Mouse (Mus musculus): Measurements from ENCODE around the gene Tpx2. TPM values are rescaled to one million over a fixed set of nuclear protein-coding genes. Genes with fewer than 3 reads are reported as not detected.

Gene Tpx2
- 54.8 TPM for polyA plus RNA-seq (2012; fragmentation: generic; extraction: Trizol)
- long read RNA-seq, experiment 1, full-length matches to known transcripts = 30 of 60 reads
- long read RNA-seq, experiment 1, partial matches to known transcripts = 6 of 60 reads
- long read RNA-seq, experiment 1, other reads (novel, unspliced or antisense) = 24 of 60 reads
- long read RNA-seq, experiment 2, full-length matches to known transcripts = 384 of 645 reads
- long read RNA-seq, experiment 2, partial matches to known transcripts = 61 of 645 reads
- long read RNA-seq, experiment 2, other reads (novel, unspliced or antisense) = 200 of 645 reads

GRCm38 (mm10) chr2:152847815-152848302, at the start of gene Tpx2:
Gene Tpx2, plus strand, starts transcription at chr2:152847964.
- peak within 1 kb of the TSS; percentile 89 for H3K4me3 ChIP-seq (ENCODE audit: insufficient read depth, poor library complexity, severe bottlenecking)
- H3K36me3 ChIP-seq (ENCODE audit: control insufficient read depth, insufficient read depth) = peaks cover 37% of the 10 kb centered on the region
- H3K79me2 ChIP-seq (ENCODE audit: control insufficient read depth, insufficient read depth) = peaks cover 51% of the 10 kb centered on the region
- no peaks in the 10 kb centered on the region for H3K27me3 ChIP-seq (ENCODE audit: control insufficient read depth, insufficient read depth, insufficient read length)
- TF ChIP-seq FOSL1 (IDR thresholded peaks at IDR 0.05; ENCODE audit: insufficient read depth, low read length, poor library complexity, severe bottlenecking) = no peak
- no peak for TF ChIP-seq USF1 (IDR thresholded peaks at IDR 0.05; ENCODE audit: low read depth)
- TF ChIP-seq MYOD1 (IDR thresholded peaks at IDR 0.05; ENCODE audit: control insufficient read depth, insufficient read length, low read depth) = no peak
- TF ChIP-seq MYOG (IDR thresholded peaks at IDR 0.05; ENCODE audit: control insufficient read depth, extremely low read depth, insufficient read length) = no peak
- no peak for TF ChIP-seq CEBPB (IDR thresholded peaks at IDR 0.05; ENCODE audit: low read depth)
- no peak for TF ChIP-seq MAX (IDR thresholded peaks at IDR 0.05)
- no peak for TF ChIP-seq CTCF (IDR thresholded peaks at IDR 0.05; ENCODE audit: control insufficient read depth, insufficient read depth, insufficient read length)
- H3ac ChIP-seq (ENCODE audit: control insufficient read depth, insufficient read length, low read depth) = peak within 1 kb of the TSS; percentile 92
- H3K79me3 ChIP-seq (ENCODE audit: low read depth) = peaks cover 48% of the 10 kb centered on the region

GRCm38 (mm10) chr2:152799954-152800761, 47.6 kb upstream of the Tpx2 start:
- no peak overlapping the region for H3K4me3 ChIP-seq (ENCODE audit: insufficient read depth, poor library complexity, severe bottlenecking)
- no peak overlapping the region for H3ac ChIP-seq (ENCODE audit: control insufficient read depth, insufficient read length, low read depth)
- TF ChIP-seq MYOG (IDR thresholded peaks at IDR 0.05; ENCODE audit: control insufficient read depth, extremely low read depth, insufficient read length) (no peak), FOSL1 (IDR thresholded peaks at IDR 0.05; ENCODE audit: insufficient read depth, low read length, poor library complexity, severe bottlenecking) (no peak), USF1 (IDR thresholded peaks at IDR 0.05; ENCODE audit: low read depth) (no peak), CTCF (IDR thresholded peaks at IDR 0.05; ENCODE audit: control insufficient read depth, insufficient read depth, insufficient read length) (no peak), MAX (IDR thresholded peaks at IDR 0.05) (no peak), CEBPB (IDR thresholded peaks at IDR 0.05; ENCODE audit: low read depth) (no peak), MYOD1 (IDR thresholded peaks at IDR 0.05; ENCODE audit: control insufficient read depth, insufficient read length, low read depth) (no peak)
- peaks cover 100% of the 10 kb centered on the region for H3K79me2 ChIP-seq (ENCODE audit: control insufficient read depth, insufficient read depth)
- H3K79me3 ChIP-seq (ENCODE audit: low read depth) = peaks cover 86% of the 10 kb centered on the region
- H3K27me3 ChIP-seq (ENCODE audit: control insufficient read depth, insufficient read depth, insufficient read length) = no peaks in the 10 kb centered on the region
- H3K36me3 ChIP-seq (ENCODE audit: control insufficient read depth, insufficient read depth) = peaks cover 29% of the 10 kb centered on the region

GRCm38 (mm10) chr2:152800762-152801113, 47.0 kb upstream of the Tpx2 start:
- H3K79me2 ChIP-seq (ENCODE audit: control insufficient read depth, insufficient read depth) = peaks cover 99% of the 10 kb centered on the region
- peaks cover 29% of the 10 kb centered on the region for H3K36me3 ChIP-seq (ENCODE audit: control insufficient read depth, insufficient read depth)
- H3K27me3 ChIP-seq (ENCODE audit: control insufficient read depth, insufficient read depth, insufficient read length) = no peaks in the 10 kb centered on the region
- no peak overlapping the region for H3K4me3 ChIP-seq (ENCODE audit: insufficient read depth, poor library complexity, severe bottlenecking)
- no peak for TF ChIP-seq MAX (IDR thresholded peaks at IDR 0.05)
- TF ChIP-seq FOSL1 (IDR thresholded peaks at IDR 0.05; ENCODE audit: insufficient read depth, low read length, poor library complexity, severe bottlenecking) = no peak
- TF ChIP-seq CTCF (IDR thresholded peaks at IDR 0.05; ENCODE audit: control insufficient read depth, insufficient read depth, insufficient read length) = no peak
- no peak for TF ChIP-seq USF1 (IDR thresholded peaks at IDR 0.05; ENCODE audit: low read depth)
- no peak for TF ChIP-seq CEBPB (IDR thresholded peaks at IDR 0.05; ENCODE audit: low read depth)
- TF ChIP-seq MYOG (IDR thresholded peaks at IDR 0.05; ENCODE audit: control insufficient read depth, extremely low read depth, insufficient read length) = no peak
- TF ChIP-seq MYOD1 (IDR thresholded peaks at IDR 0.05; ENCODE audit: control insufficient read depth, insufficient read length, low read depth) = no peak
- no peak overlapping the region for H3ac ChIP-seq (ENCODE audit: control insufficient read depth, insufficient read length, low read depth)
- H3K79me3 ChIP-seq (ENCODE audit: low read depth) = peaks cover 83% of the 10 kb centered on the region

- no peak overlapping the region for H3ac ChIP-seq (ENCODE audit: control insufficient read depth, insufficient read length, low read depth)
- TF ChIP-seq FOSL1 (IDR thresholded peaks at IDR 0.05; ENCODE audit: insufficient read depth, low read length, poor library complexity, severe bottlenecking) = no peak
- TF ChIP-seq CTCF (IDR thresholded peaks at IDR 0.05; ENCODE audit: control insufficient read depth, insufficient read depth, insufficient read length) = no peak
- TF ChIP-seq MAX (IDR thresholded peaks at IDR 0.05) = no peak
- no peak for TF ChIP-seq MYOD1 (IDR thresholded peaks at IDR 0.05; ENCODE audit: control insufficient read depth, insufficient read length, low read depth)
- TF ChIP-seq USF1 (IDR thresholded peaks at IDR 0.05; ENCODE audit: low read depth) = no peak
- no peak for TF ChIP-seq MYOG (IDR thresholded peaks at IDR 0.05; ENCODE audit: control insufficient read depth, extremely low read depth, insufficient read length)
- no peak for TF ChIP-seq CEBPB (IDR thresholded peaks at IDR 0.05; ENCODE audit: low read depth)
Measured at GRCm38 (mm10) chr2:152802303-152802702, 45.5 kb upstream of the Tpx2 start.

GRCm38 (mm10) chr2:152803081-152803480, 44.7 kb upstream of the Tpx2 start:
- Histone ChIP-seq H3K27me3 (ENCODE audit: control insufficient read depth, insufficient read depth, insufficient read length) (no peaks in the 10 kb centered on the region), H3ac (ENCODE audit: control insufficient read depth, insufficient read length, low read depth) (no peak overlapping the region), H3K4me3 (ENCODE audit: insufficient read depth, poor library complexity, severe bottlenecking) (no peak overlapping the region), H3K36me3 (ENCODE audit: control insufficient read depth, insufficient read depth) (peaks cover 32% of the 10 kb centered on the region), H3K79me3 (ENCODE audit: low read depth) (peaks cover 63% of the 10 kb centered on the region), H3K79me2 (ENCODE audit: control insufficient read depth, insufficient read depth) (peaks cover 94% of the 10 kb centered on the region)
- TF ChIP-seq CEBPB (IDR thresholded peaks at IDR 0.05; ENCODE audit: low read depth) = no peak
- no peak for TF ChIP-seq MYOD1 (IDR thresholded peaks at IDR 0.05; ENCODE audit: control insufficient read depth, insufficient read length, low read depth)
- TF ChIP-seq USF1 (IDR thresholded peaks at IDR 0.05; ENCODE audit: low read depth) = no peak
- TF ChIP-seq MAX (IDR thresholded peaks at IDR 0.05) = no peak
- TF ChIP-seq MYOG (IDR thresholded peaks at IDR 0.05; ENCODE audit: control insufficient read depth, extremely low read depth, insufficient read length) = no peak
- no peak for TF ChIP-seq CTCF (IDR thresholded peaks at IDR 0.05; ENCODE audit: control insufficient read depth, insufficient read depth, insufficient read length)
- TF ChIP-seq FOSL1 (IDR thresholded peaks at IDR 0.05; ENCODE audit: insufficient read depth, low read length, poor library complexity, severe bottlenecking) = no peak

More at GRCm38 (mm10) chr2:152802303-152802702, 45.5 kb upstream of the Tpx2 start:
- H3K79me2 ChIP-seq (ENCODE audit: control insufficient read depth, insufficient read depth) = peaks cover 94% of the 10 kb centered on the region
- H3K36me3 ChIP-seq (ENCODE audit: control insufficient read depth, insufficient read depth) = peaks cover 27% of the 10 kb centered on the region
- no peak overlapping the region for H3K4me3 ChIP-seq (ENCODE audit: insufficient read depth, poor library complexity, severe bottlenecking)
- H3K27me3 ChIP-seq (ENCODE audit: control insufficient read depth, insufficient read depth, insufficient read length) = no peaks in the 10 kb centered on the region
- H3K79me3 ChIP-seq (ENCODE audit: low read depth) = peaks cover 69% of the 10 kb centered on the region

Measured in C2C12 (cell line).